Mouse (Mus musculus): ENCODE data around the gene Cacng5. TPM values are rescaled to one million over a fixed set of nuclear protein-coding genes. Genes with fewer than 3 reads are reported as not detected.
A peak's percentile ranks its signal among the peaks of the same experiment; 100 is the strongest.

The Cacng5 gene
- polyA plus RNA-seq, 1 experiment from 2014 or later: 1.3 TPM

DNA sequence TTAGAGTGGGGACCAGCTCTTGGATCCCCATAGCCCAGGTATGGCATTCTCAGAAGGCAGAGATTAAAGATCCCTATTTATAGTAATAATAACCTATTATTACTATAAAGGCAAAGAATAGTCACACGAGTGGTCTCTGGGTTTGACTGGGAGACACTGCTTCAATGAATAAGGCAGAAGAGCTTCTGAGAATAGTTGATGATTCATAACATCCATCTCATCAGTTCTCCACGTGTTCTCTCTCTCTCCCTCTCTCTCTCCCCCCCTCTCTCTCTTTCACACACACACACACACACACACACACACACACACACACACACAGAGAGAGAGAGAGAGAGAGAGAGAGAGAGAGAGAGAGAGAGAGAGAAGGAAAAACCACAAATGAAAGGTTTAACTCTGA, 16.2 kb downstream of the Cacng5 start:
- H3K27ac ChIP-seq (ENCODE audit: low read depth, low read length): no peak overlapping the region
- no peak overlapping the region for H3K9ac ChIP-seq (ENCODE audit: low read length)
- DNase-seq (ENCODE audit: low spot score, missing footprints): no peak
- no peak overlapping the region for H3K4me2 ChIP-seq
- no peaks in the 10 kb centered on the region for H3K27me3 ChIP-seq (ENCODE audit: control insufficient read depth, insufficient read depth, low read length)
- ATAC-seq (ENCODE audit: low FRiP score): no peak
- H3K36me3 ChIP-seq (ENCODE audit: control insufficient read depth, insufficient read depth, low read length): no peaks in the 10 kb centered on the region
- 71% methylated on average over 2 of the region's 2 CpGs for WGBS
- H3K9me3 ChIP-seq (ENCODE audit: control insufficient read depth, low read length): no peaks in the 10 kb centered on the region
- H3K4me3 ChIP-seq (ENCODE audit: low read depth, low read length): no peak overlapping the region
- no peaks in the 10 kb centered on the region for H3K4me1 ChIP-seq (ENCODE audit: control insufficient read depth, insufficient read depth, low read length)

DNA sequence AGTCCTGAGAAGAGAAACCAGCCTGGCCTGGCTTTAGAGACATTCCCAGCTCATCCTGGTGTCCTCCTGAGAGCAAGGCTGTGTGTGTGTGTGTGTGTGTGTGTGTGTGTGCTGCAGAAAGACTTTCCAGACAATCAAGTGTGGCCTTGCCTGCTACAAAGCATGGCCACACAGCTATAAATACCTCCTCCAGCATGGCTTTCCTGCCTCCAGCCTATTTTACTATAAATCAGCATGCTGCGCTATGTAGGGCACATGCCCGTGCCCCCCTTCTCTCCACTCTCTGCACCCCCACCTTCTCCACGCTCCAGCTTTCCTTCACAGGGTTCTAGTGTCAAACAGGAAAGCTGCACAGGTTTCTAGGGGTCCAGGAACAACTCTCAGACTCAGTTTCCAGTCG, 19.2 kb downstream of the Cacng5 start:
- no peak for DNase-seq (ENCODE audit: low spot score, missing footprints)
- Histone ChIP-seq H3K4me2 (no peak overlapping the region), H3K9me3 (ENCODE audit: control insufficient read depth, low read length) (no peaks in the 10 kb centered on the region), H3K4me1 (ENCODE audit: control insufficient read depth, insufficient read depth, low read length) (no peaks in the 10 kb centered on the region), H3K4me3 (ENCODE audit: low read depth, low read length) (no peak overlapping the region), H3K27me3 (ENCODE audit: control insufficient read depth, insufficient read depth, low read length) (no peaks in the 10 kb centered on the region), H3K27ac (ENCODE audit: low read depth, low read length) (no peak overlapping the region), H3K36me3 (ENCODE audit: control insufficient read depth, insufficient read depth, low read length) (no peaks in the 10 kb centered on the region), H3K9ac (ENCODE audit: low read length) (no peak overlapping the region)
- ATAC-seq (ENCODE audit: low FRiP score): no peak
- WGBS: 81% methylated on average over 4 of the region's 4 CpGs

- DNase-seq (ENCODE audit: low spot score, missing footprints) (no peak), ATAC-seq (ENCODE audit: low FRiP score) (no peak)
- Histone ChIP-seq H3K4me1 (ENCODE audit: control insufficient read depth, insufficient read depth, low read length) (no peaks in the 10 kb centered on the region), H3K4me3 (ENCODE audit: low read depth, low read length) (no peak overlapping the region), H3K9me3 (ENCODE audit: control insufficient read depth, low read length) (no peaks in the 10 kb centered on the region), H3K36me3 (ENCODE audit: control insufficient read depth, insufficient read depth, low read length) (no peaks in the 10 kb centered on the region), H3K27me3 (ENCODE audit: control insufficient read depth, insufficient read depth, low read length) (no peaks in the 10 kb centered on the region), H3K27ac (ENCODE audit: low read depth, low read length) (no peak overlapping the region), H3K4me2 (no peak overlapping the region), H3K9ac (ENCODE audit: low read length) (no peak overlapping the region)
- WGBS: 84% methylated on average over 3 of the region's 3 CpGs
Observed at GRCm38 (mm10) chr11:107891377-107891776, 23.5 kb downstream of the Cacng5 start.

DNA sequence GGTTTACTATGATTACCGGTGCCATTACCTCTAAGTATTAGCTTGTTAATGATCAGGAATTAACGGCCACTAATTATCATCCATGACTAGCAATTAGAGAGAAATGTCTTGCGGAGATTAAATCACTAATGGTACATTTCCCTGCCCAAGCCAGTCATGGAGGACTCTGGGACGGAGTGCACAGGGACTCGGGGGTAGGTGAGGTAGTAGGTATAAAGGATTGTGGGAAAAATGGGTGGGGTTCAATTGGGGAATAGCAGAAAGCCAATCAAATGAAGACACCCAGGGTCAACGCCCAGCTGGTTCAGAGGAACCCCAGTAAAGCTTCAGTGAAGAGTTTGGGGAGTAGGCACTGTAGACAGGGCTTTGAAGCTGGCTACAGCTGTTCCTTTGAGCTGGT, 27.5 kb downstream of the Cacng5 start:
- DNase-seq (ENCODE audit: low spot score, missing footprints) (no peak), ATAC-seq (ENCODE audit: low FRiP score) (no peak)
- H3K4me3 ChIP-seq (ENCODE audit: low read depth, low read length): no peak overlapping the region
- H3K27me3 ChIP-seq (ENCODE audit: control insufficient read depth, insufficient read depth, low read length): no peaks in the 10 kb centered on the region
- no peak overlapping the region for H3K9ac ChIP-seq (ENCODE audit: low read length)
- H3K4me1 ChIP-seq (ENCODE audit: control insufficient read depth, insufficient read depth, low read length): no peaks in the 10 kb centered on the region
- H3K36me3 ChIP-seq (ENCODE audit: control insufficient read depth, insufficient read depth, low read length): no peaks in the 10 kb centered on the region
- no peak overlapping the region for H3K27ac ChIP-seq (ENCODE audit: low read depth, low read length)
- H3K4me2 ChIP-seq: no peak overlapping the region
- H3K9me3 ChIP-seq (ENCODE audit: control insufficient read depth, low read length): no peaks in the 10 kb centered on the region
- 87% methylated on average over 6 of the region's 6 CpGs for WGBS

DNA sequence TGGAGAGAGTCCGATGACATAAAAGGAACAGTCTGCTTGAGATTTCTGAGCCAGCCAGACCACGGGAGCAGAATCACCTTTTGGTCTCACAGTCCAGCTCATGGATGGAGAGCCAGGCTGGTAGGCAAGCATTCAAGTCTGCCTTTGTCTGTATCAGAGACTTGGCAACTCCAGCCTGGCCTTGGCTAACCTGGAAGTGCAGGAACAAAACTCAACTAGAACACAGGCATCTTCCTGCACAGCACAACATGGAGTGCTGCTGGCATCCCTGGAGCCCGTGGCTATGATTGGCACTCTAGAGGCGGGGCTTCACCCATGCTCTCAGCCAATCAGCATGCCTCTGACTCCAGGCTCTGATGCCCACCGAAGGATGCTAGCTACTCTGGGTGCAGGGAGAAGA, 38.0 kb downstream of the Cacng5 start:
- Histone ChIP-seq H3K9me3 (ENCODE audit: control insufficient read depth, low read length) (no peaks in the 10 kb centered on the region), H3K36me3 (ENCODE audit: control insufficient read depth, insufficient read depth, low read length) (no peaks in the 10 kb centered on the region), H3K4me1 (ENCODE audit: control insufficient read depth, insufficient read depth, low read length) (no peaks in the 10 kb centered on the region), H3K4me2 (no peak overlapping the region), H3K9ac (ENCODE audit: low read length) (no peak overlapping the region), H3K4me3 (ENCODE audit: low read depth, low read length) (no peak overlapping the region), H3K27ac (ENCODE audit: low read depth, low read length) (no peak overlapping the region), H3K27me3 (ENCODE audit: control insufficient read depth, insufficient read depth, low read length) (no peaks in the 10 kb centered on the region)
- WGBS: 72% methylated on average over 5 of the region's 5 CpGs
- ATAC-seq (ENCODE audit: low FRiP score): no peak
- DNase-seq (ENCODE audit: low spot score, missing footprints): no peak

DNA sequence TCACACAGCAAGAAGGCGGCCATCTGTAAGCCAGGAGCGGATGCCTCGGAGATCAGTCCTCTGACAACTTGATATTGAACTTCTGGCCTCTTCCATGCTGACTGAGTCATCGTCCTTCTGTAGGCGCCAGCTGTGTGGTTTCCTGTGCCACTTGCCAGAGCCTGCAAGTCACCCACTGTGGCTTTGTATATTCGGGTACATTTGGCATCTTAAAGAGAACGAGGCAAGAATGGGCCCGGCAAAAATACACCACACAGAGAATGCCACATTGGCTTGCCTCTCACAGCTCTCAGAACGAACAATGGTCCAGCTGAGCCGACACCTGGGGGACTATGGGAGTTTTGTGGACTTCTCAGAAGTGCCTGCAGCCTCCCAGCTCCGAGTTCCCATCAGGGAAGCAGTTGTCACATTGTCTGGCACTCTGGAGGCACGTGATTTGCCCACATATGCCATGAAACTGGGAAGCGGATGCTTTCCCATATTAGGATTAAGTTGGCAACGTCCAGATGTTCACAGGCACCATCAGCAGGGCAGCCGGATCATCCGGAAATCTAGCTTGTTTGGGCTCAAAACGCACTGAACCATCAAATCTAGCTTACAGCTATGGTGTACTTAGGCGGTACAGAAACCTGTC, 38.9 kb downstream of the Cacng5 start:
- Histone ChIP-seq H3K9ac (ENCODE audit: low read length) (no peak overlapping the region), H3K27ac (ENCODE audit: low read depth, low read length) (no peak overlapping the region), H3K4me1 (ENCODE audit: control insufficient read depth, insufficient read depth, low read length) (no peaks in the 10 kb centered on the region), H3K4me3 (ENCODE audit: low read depth, low read length) (no peak overlapping the region), H3K4me2 (no peak overlapping the region), H3K9me3 (ENCODE audit: control insufficient read depth, low read length) (no peaks in the 10 kb centered on the region), H3K36me3 (ENCODE audit: control insufficient read depth, insufficient read depth, low read length) (no peaks in the 10 kb centered on the region), H3K27me3 (ENCODE audit: control insufficient read depth, insufficient read depth, low read length) (no peaks in the 10 kb centered on the region)
- ATAC-seq (ENCODE audit: low FRiP score) (no peak), DNase-seq (ENCODE audit: low spot score, missing footprints) (peak; percentile 39)
- 87% methylated on average over 18 of the region's 18 CpGs for WGBS

DNA sequence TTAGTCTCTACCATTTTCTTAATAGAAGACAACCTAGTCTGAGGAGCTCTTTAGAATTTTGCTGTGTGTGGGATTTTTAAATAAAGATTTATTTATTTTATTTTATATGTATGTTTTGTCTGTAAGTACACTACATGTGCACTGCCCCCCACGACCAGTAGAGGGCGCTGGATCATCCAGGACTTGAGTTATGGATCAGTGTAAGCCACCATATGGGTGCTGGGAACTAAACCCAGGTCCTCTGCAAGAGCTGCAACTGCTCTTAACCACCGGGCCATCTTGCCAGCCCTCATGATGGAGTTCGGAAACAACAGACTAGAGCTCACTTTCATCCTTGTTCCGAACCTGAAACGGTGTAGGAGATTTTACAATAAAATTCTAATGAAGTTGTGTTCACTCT, 42.1 kb downstream of the Cacng5 start:
- Histone ChIP-seq H3K9me3 (ENCODE audit: control insufficient read depth, low read length) (no peaks in the 10 kb centered on the region), H3K4me3 (ENCODE audit: low read depth, low read length) (no peak overlapping the region), H3K27ac (ENCODE audit: low read depth, low read length) (no peak overlapping the region), H3K4me2 (no peak overlapping the region), H3K4me1 (ENCODE audit: control insufficient read depth, insufficient read depth, low read length) (no peaks in the 10 kb centered on the region), H3K36me3 (ENCODE audit: control insufficient read depth, insufficient read depth, low read length) (no peaks in the 10 kb centered on the region), H3K27me3 (ENCODE audit: control insufficient read depth, insufficient read depth, low read length) (no peaks in the 10 kb centered on the region), H3K9ac (ENCODE audit: low read length) (no peak overlapping the region)
- no peak for ATAC-seq (ENCODE audit: low FRiP score)
- DNase-seq (ENCODE audit: low spot score, missing footprints): peak; percentile 44
- WGBS: 68% methylated on average over 6 of the region's 6 CpGs

DNA sequence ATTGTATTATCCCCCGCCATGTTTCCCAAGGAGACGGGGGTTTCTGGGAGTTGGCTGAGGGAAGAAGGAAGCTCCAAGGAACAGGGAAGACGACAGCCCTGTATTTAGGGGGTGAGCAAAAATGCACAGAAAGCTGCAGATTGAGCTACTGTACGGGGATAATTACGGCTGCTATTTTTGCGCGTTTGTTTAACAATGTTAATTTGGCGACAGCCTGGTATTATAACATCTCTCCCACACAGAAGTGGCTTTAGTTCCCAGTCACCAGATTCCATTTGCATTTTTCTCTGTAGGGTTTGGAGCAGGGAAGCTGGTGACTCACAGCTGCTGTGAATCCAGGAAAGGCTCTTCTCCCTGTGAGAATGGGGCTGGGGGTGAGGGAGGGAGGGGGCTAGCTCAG, 47.3 kb downstream of the Cacng5 start:
- Histone ChIP-seq H3K4me1 (ENCODE audit: control insufficient read depth, insufficient read depth, low read length) (no peaks in the 10 kb centered on the region), H3K36me3 (ENCODE audit: control insufficient read depth, insufficient read depth, low read length) (no peaks in the 10 kb centered on the region), H3K9me3 (ENCODE audit: control insufficient read depth, low read length) (no peaks in the 10 kb centered on the region), H3K4me2 (no peak overlapping the region), H3K9ac (ENCODE audit: low read length) (no peak overlapping the region), H3K27me3 (ENCODE audit: control insufficient read depth, insufficient read depth, low read length) (no peaks in the 10 kb centered on the region), H3K4me3 (ENCODE audit: low read depth, low read length) (no peak overlapping the region), H3K27ac (ENCODE audit: low read depth, low read length) (no peak overlapping the region)
- no peak for ATAC-seq (ENCODE audit: low FRiP score)
- no peak for DNase-seq (ENCODE audit: low spot score, missing footprints)
- WGBS: 86% methylated on average over 8 of the region's 8 CpGs

- Histone ChIP-seq H3K27me3 (ENCODE audit: control insufficient read depth, insufficient read depth, low read length) (no peaks in the 10 kb centered on the region), H3K4me3 (ENCODE audit: low read depth, low read length) (no peak overlapping the region), H3K9ac (ENCODE audit: low read length) (no peak overlapping the region), H3K36me3 (ENCODE audit: control insufficient read depth, insufficient read depth, low read length) (no peaks in the 10 kb centered on the region), H3K27ac (ENCODE audit: low read depth, low read length) (no peak overlapping the region), H3K4me1 (ENCODE audit: control insufficient read depth, insufficient read depth, low read length) (no peaks in the 10 kb centered on the region), H3K4me2 (no peak overlapping the region), H3K9me3 (ENCODE audit: control insufficient read depth, low read length) (no peaks in the 10 kb centered on the region)
- WGBS: 20% methylated on average over 7 of the region's 7 CpGs
- peak; percentile 98 for DNase-seq (ENCODE audit: low spot score, missing footprints)
- 0 out of 2 replicates have a peak, but pooled peaks have one; percentile 24 for ATAC-seq (ENCODE audit: low FRiP score)
Observed at GRCm38 (mm10) chr11:107865128-107865527, 49.7 kb downstream of the Cacng5 start.

All from midbrain, embryonic 11.5 days (tissue).